Comparison of ENCODE assay signal across 8 mouse cellular contexts in the genomic region with DNA sequence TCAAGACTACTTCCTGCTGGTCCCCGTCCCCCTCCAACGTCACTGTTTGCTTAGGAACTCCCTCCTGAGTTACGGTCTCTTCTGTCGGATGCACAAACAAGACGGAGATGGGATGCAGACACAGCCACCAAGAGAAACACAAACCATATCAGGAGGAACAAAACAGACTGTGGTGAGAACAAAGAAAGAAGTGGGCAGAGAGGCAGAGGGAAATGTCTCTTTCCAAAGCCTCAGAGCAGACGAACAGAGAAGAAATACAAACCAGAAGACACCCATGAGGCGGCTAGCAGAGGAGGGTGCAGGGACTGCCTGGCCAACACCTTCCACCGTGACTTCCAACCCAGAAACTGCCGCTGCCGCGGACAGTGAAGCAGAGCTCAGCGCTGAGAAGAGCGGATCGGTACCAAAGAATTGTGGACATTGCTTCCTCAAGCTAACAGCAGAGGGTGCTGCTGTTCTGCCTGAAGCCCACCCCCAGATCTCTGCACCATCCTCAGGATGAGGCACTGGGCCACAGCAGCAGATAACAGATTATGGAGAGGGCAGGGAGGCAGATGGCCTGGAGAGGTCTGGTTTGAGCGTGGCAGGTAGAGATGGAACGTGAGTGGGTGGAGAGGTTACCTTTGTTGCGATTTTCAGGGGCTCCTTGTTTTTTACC. TPM values are rescaled to one million over a fixed set of nuclear protein-coding genes. Genes with fewer than 3 reads are reported as not detected.
A peak's percentile ranks its signal among the peaks of the same experiment; 100 is the strongest.
DNase-seq lines count a peak whose midpoint lies in the region; ATAC-seq lines count a peak whose summit lies in the region.

No protein-coding gene starts in this region.

- H3K9ac ChIP-seq in hindbrain, embryonic 15.5 days, result peak overlapping the region; percentile 56

- H3K27ac ChIP-seq in hindbrain, embryonic 15.5 days (replicated peaks), result peak overlapping the region; percentile 50; the same call in 1 of the 2 replicates

- peaks cover 7% of the 10 kb centered on the region for H3K36me3 ChIP-seq in hindbrain, embryonic 15.5 days

- H3K4me3 ChIP-seq in hindbrain, embryonic 15.5 days, result peak overlapping the region; percentile 40

- no peaks in the 10 kb centered on the region for H3K9me3 ChIP-seq in hindbrain, embryonic 15.5 days

- H3K27me3 ChIP-seq in hindbrain, embryonic 15.5 days, result no peaks in the 10 kb centered on the region

- H3K4me1 ChIP-seq in hindbrain, embryonic 15.5 days (replicated peaks), result peaks cover 20% of the 10 kb centered on the region; the same call in 1 of the 2 replicates

- H3K4me2 ChIP-seq in hindbrain, embryonic 15.5 days, result peak overlapping the region; percentile 54

- 12% methylated on average over 17 of the region's 17 CpGs for WGBS in hindbrain, embryonic 15.5 days

- peak; percentile 60 for DNase-seq in kidney, adult 18-20 months
- DNase-seq in kidney, adult 11 months, result no peak
- DNase-seq in cerebellum, postnatal 4 days (ENCODE audit: low spot score in 2 of 2), result peak; percentile 39 to 78
- DNase-seq in frontal cortex, postnatal 25 days (ENCODE audit: low spot score in 2 of 2), result peak; percentile 49 to 55
- DNase-seq in left cerebral cortex, adult 11 months (ENCODE audit: low spot score), result peak; percentile 40
- DNase-seq in lung, postnatal 14 days, result peak; percentile 72
- peak; percentile 84 to 86 for DNase-seq in right cerebral cortex, postnatal 10 days (ENCODE audit: low spot score in 2 of 2)

- ATAC-seq in hindbrain, embryonic 15.5 days (ENCODE audit: low FRiP score, low read depth), result peak; percentile 93

RNA-seq across cellular contexts. Expression of gene Lax1, which starts 46.2 kb away (rescaled TPM):
- polyA plus RNA-seq in hindbrain, embryonic 15.5 days (2015; fragmentation: Nextera tagmentation; extraction: Ambion mirVana), result 0.08 and 0.09 TPM in 2 replicates
